Mouse (Mus musculus): ENCODE measurements around the gene Rnf7.

The Rnf7 gene

GRCm38 (mm10) chr9:96470266-96470974 is 8.1 kb downstream of the Rnf7 start:
- no peak for DNase-seq (ENCODE audit: low spot score in 2 of 2)

- DNase-seq (ENCODE audit: low spot score in 2 of 2) = no peak
Measured at GRCm38 (mm10) chr9:96469556-96470265, 8.8 kb downstream of the Rnf7 start.

GRCm38 (mm10) chr9:96463708-96464107 is 14.8 kb downstream of the Rnf7 start:
- no peak for DNase-seq (ENCODE audit: low spot score in 2 of 2)

GRCm38 (mm10) chr9:96461607-96462006 is 16.9 kb downstream of the Rnf7 start:
- DNase-seq (ENCODE audit: low spot score in 2 of 2) = no peak

DNA sequence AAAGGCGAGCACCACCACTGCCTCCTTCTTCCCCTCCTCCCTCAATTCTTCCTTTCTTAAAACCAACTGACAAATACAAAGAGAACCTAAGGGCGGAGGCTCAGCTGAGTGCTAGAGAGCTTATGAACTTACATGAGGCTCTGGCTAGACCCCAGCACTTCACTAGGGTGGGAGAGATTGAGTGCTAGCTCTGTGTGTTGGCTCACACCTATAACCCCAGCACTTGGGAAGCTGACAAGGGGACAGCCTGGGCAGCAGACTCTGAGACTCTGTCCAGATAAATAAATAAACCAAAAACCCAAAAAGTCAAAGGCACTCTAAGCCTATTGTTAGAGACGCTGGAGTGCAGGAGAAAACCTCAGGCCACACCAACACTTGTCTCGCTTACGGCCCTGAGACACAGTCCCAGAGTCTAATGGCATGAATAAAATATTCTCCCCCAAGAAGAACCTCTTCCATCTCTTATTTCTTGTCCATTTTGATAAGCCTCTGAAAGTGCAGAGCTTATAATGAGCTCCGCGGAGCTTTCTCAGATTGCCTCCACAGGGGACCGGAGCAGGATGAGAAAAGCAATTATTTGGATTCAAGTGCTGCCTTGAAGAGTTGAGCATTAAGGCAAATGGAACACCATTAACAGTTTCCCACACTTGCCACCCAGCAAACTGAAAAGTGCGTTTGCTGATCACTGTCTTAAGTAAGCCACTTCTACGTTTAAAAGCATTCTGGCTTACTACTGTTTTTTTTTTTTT is 18.2 kb downstream of the Rnf7 start:
- no peak for DNase-seq (ENCODE audit: low spot score in 2 of 2)

DNA sequence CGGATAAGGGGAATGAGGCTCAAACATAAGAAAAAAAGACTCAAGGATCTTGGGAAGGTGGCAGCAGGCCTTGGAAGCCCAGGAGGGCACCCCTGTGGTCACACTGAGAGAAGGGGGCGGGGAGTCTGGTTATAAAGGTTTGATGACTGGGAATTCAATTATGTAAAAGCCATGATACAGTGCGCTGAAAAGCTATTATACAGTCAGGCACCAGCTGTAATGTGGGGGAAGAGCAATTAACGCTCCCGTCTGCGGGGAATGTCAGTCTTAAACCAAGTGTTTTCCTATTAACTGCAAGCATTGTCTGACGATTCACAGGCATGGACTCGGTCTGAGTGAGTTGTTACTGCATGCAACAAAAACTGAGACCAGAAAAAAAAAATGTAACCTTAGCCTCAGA is 22.9 kb downstream of the Rnf7 start:
- DNase-seq (ENCODE audit: low spot score in 2 of 2) = no peak

GRCm38 (mm10) chr9:96452956-96453355 is 25.5 kb downstream of the Rnf7 start:
- DNase-seq (ENCODE audit: low spot score in 2 of 2) = no peak

GRCm38 (mm10) chr9:96450900-96451720 is 27.4 kb downstream of the Rnf7 start:
- no peak for DNase-seq (ENCODE audit: low spot score in 2 of 2)

DNA sequence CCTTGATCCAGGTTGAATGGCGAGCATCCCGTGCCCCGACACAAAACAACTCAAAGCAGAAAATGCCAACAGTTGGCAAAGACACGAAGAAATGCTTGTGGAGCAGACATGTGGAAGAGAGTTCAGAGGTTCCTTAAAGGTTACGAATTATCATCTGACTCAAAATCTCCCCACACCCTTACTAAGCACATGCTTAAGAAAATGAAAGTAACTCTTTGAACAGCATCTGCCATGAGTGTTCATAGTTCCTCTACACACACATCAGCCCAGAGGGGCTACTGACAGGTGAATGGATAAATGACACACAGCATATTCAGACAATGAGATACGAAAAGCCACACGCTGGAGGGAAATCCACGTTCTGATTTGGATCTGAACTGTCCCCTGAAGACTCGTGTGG is 29.0 kb downstream of the Rnf7 start:
- DNase-seq (ENCODE audit: low spot score in 2 of 2) = no peak

DNA sequence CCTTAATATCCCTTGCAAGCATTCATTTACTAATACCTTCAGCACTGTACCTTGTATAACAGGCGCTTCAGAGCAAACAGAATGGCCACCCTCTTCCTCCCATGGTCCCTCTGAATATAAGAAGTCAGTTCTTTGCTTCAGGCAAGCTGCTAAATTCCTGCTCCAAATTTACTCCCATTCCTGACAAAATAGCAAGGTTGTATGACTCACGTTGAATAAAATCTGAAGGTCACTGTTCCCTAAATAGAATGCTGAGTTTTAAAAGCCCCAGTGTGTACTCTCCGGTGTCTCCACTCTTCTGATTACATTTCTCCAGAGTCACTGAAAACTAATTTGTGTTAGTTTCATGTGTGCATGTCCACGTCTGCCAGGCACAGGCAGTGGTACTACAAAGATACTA is 33.1 kb downstream of the Rnf7 start:
- no peak for DNase-seq (ENCODE audit: low spot score in 2 of 2)

DNA sequence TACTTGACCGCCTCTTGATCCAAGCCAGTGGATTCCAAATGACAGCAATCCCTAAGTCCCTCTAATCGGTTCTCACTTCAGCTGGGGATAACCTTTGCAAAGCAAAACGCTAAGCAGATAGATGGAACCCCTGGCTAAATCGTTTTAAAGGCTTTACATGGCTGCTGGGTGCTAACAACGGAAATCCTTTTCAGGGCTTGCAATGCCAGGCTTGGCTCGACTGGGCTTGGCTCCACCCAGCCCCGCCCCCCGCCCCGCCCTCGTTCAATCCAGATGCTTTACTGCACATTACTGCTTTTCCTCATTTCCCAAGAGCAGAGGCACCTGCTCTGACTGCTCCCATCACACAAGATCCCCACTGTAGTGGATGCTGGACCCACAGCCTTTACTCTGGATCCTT is 36.4 kb downstream of the Rnf7 start:
- no peak for DNase-seq (ENCODE audit: low spot score in 2 of 2)

GRCm38 (mm10) chr9:96438334-96438871 is 40.1 kb downstream of the Rnf7 start:
- DNase-seq (ENCODE audit: low spot score in 2 of 2) = peak; percentile 23 to 25

- peak; percentile 38 to 53 for DNase-seq (ENCODE audit: low spot score in 2 of 2)
Measured at GRCm38 (mm10) chr9:96437805-96438333, 40.6 kb downstream of the Rnf7 start.

DNA sequence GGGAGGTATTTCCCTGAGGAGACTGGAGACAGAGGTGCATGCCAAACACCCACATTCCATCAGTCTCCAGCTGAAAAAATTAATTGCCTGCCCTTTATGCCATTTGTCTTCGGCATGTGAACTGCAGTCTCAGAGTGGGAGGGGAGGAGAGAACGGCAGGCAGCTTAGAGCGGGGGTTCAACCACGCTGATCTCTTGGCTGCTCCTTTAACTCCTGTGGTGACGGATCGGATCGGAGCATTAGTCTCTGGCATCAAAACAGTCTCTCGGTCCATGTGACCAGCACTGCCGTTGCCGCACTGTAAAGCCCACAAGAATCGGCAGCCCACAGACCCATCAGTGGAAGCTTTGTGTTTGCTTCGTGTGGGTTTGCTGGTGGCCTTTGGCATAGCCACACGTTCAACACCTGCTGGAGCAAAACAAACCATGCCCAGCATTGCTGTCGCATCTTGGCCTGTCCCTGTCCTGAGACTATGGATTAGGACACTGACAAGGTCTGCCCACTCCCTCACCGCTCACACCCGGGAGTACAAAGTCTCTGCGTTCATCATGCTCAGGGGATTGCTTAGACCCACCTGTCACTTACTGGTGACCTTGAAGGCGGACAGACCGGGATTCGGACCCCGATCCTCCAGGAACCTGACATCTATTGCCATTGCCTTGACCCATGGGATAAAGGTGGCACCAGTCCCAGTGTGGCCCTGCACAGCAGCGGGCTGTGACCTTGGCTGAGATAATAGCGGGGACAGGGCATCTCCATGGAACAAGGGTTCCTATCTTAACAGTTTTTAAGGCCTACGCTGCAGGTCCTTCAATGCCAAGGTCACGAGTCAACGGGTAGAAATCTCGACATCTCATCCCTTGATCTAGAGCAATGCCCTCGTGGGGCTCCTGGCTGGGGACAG is 41.3 kb downstream of the Rnf7 start:
- DNase-seq (ENCODE audit: low spot score in 2 of 2) = peak in 1 of 2 experiments; percentile 12

DNA sequence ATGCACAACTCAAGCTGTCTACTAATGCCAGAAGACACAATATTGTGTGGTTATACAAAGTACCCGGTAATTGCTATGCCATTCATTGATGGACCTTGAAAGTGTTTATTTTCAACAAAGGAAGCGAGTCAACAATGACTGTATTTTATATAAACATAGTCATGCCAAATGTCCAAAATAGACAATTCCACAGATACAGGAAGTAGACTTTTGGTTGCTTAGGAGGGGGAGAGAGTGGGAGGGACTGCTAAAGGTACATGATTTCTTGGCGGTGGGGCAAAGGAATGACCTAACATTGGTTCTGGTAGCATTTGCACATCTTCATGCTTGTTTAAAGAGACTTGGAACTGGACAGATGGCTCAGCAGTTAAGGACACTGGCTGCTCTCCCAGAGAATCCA is 45.9 kb downstream of the Rnf7 start:
- DNase-seq (ENCODE audit: low spot score in 2 of 2) = no peak

- DNase-seq (ENCODE audit: low spot score in 2 of 2) = no peak
Measured at GRCm38 (mm10) chr9:96431081-96431480, 47.4 kb downstream of the Rnf7 start.

DNA sequence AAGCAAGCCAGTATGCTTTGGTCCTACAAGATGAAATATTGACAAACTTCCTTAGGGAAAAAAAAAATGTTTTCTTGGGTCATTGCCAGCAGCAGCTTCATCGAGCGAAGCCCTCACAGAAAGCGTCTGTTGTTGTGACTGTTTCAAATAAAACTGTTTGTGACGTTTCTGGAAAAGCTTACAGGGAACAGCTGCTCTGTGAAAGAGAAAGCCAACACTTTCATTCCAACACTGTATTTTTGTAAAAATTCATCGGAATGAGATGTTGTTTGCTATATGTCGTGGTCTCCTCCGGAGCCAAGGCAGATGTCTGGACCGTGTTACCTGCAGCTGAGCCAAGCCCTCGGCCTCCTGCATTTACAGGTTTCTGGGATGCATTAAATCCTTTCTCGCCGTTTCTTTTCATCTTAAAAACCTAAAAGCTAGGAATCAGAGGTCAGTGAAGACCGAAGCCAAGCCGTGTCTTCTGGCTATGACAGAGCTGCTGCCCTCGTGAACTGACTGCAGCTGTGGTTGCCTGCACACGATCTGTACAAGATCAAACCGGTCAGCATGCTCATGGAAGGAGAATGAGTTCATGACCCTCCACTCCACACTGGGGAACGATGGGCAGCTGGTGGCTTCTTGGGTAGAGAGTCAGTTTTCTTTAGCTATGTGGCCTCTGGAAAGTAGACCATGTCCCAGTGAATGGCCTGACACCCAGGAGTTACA is 50.0 kb downstream of the Rnf7 start:
- peak in 1 of 2 experiments; percentile 10 for DNase-seq (ENCODE audit: low spot score in 2 of 2)

DNA sequence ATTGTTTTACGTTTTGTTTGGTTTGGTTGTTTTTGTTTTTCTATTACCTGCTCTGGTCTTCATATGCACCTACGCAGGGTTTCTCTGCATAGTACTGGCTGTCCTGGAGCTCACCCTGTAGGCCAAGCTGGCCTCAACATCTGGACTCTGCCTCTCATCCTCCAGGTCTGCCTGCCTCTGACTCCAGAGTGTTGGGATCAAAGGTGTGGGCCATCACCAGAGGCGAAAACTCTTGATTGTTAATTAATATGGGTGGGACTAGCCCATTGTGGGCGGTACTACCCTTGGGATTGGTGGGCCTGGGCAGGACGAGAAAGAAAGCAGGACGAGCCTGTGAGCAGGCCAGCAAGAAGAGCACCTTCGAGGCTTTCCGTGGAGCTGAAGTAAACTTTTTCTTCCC is 54.4 kb downstream of the Rnf7 start:
- no peak for DNase-seq (ENCODE audit: low spot score in 2 of 2)
